Mouse (Mus musculus): ENCODE data around the gene Ufsp1. TPM values are rescaled to one million over a fixed set of nuclear protein-coding genes. Genes with fewer than 3 reads are reported as not detected.

Gene Ufsp1
- polyA plus RNA-seq, 1 experiment from 2014 or later = 6.2 TPM

Small RNA genes lying within 50 kb of the gene (microRNA-seq; reads per million reads assigned to microRNA genes)
- 1.1 reads per million for gene Mir7036
- not detected for gene Mir8116

Other genes starting within 250 kb of the Ufsp1 start
- gene Ap1s1, start 248.5 kb upstream of the Ufsp1 start, polyA plus RNA-seq (2014; fragmentation: Nextera tagmentation; extraction: Ambion mirVana) = 145 and 152 TPM in 2 replicates
- 0.26 and 0.32 TPM in 2 replicates for gene Serpine1, start 222.4 kb upstream of the Ufsp1 start, polyA plus RNA-seq (2014; fragmentation: Nextera tagmentation; extraction: Ambion mirVana)
- gene Trim56, start 178.4 kb upstream of the Ufsp1 start, polyA plus RNA-seq (2014; fragmentation: Nextera tagmentation; extraction: Ambion mirVana) = 9.7 TPM in 2 replicates
- gene Muc3, start 145.3 kb upstream of the Ufsp1 start, polyA plus RNA-seq (2014; fragmentation: Nextera tagmentation; extraction: Ambion mirVana) = not detected in 2 replicates
- 0.11 and 0.13 TPM in 2 replicates for gene Muc3a, start 82.2 kb upstream of the Ufsp1 start, polyA plus RNA-seq (2014; fragmentation: Nextera tagmentation; extraction: Ambion mirVana)
- gene Ache, start 7.1 kb upstream of the Ufsp1 start, polyA plus RNA-seq (2014; fragmentation: Nextera tagmentation; extraction: Ambion mirVana) = 0.57 and 0.58 TPM in 2 replicates
- 104 and 141 TPM in 2 replicates for gene Srrt, start 13.0 kb downstream of the Ufsp1 start, polyA plus RNA-seq (2014; fragmentation: Nextera tagmentation; extraction: Ambion mirVana)
- 52.7 and 62.5 TPM in 2 replicates for gene Trip6, start 19.8 kb downstream of the Ufsp1 start, polyA plus RNA-seq (2014; fragmentation: Nextera tagmentation; extraction: Ambion mirVana)
- gene Slc12a9, start 39.0 kb downstream of the Ufsp1 start, polyA plus RNA-seq (2014; fragmentation: Nextera tagmentation; extraction: Ambion mirVana) = 5.7 and 8.5 TPM in 2 replicates
- 30.9 and 58.9 TPM in 2 replicates for gene Ephb4, start 55.5 kb downstream of the Ufsp1 start, polyA plus RNA-seq (2014; fragmentation: Nextera tagmentation; extraction: Ambion mirVana)
- 0.17 and 0.60 TPM in 2 replicates for gene Zan, start 182.4 kb downstream of the Ufsp1 start, polyA plus RNA-seq (2014; fragmentation: Nextera tagmentation; extraction: Ambion mirVana)
- 57.8 and 69.5 TPM in 2 replicates for gene Pop7, start 207.9 kb downstream of the Ufsp1 start, polyA plus RNA-seq (2014; fragmentation: Nextera tagmentation; extraction: Ambion mirVana)
- gene Gigyf1, start 223.9 kb downstream of the Ufsp1 start, polyA plus RNA-seq (2014; fragmentation: Nextera tagmentation; extraction: Ambion mirVana) = 16.0 and 18.6 TPM in 2 replicates
- not detected in 2 replicates for gene Epo, start 238.6 kb downstream of the Ufsp1 start, polyA plus RNA-seq (2014; fragmentation: Nextera tagmentation; extraction: Ambion mirVana)
- gene Gnb2, start 238.9 kb downstream of the Ufsp1 start, polyA plus RNA-seq (2014; fragmentation: Nextera tagmentation; extraction: Ambion mirVana) = 427 and 433 TPM in 2 replicates

All from kidney, embryonic 14.5 days (tissue).